ENCODE assay signal across 15 mouse cellular contexts in the genomic region with DNA sequence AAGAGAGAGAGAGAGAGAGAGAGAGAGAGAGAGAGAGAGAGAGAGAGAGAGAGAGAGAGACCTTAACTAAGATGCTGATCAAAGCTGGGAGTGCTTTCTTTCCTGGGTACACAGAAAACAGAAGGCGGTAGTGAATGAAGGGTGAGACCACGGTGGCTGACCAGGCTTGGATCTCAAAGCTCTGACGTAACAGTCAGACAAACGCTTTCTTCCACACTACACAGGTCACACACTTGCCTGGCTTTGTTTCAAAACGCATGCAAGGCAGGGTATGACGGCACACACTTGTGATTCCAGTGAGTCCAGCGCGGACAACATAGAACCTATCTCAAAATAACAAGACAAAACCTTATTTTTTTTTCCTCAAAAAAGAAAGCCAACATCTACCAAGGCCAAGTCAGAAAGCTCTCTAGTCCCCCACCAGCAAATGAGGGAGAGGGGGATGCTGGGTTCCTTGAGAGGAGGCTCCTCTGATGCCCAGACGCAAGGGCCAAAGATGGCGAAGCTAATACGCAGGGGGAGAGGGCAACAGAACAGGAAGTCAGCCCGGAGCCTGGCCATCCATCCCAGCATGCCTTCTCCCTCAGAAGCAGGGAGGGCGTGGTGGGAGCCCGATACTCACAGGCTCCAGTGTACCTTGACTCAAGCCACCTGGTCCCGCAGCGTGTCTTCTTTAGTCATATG.
"Had no signal": no experiment of that assay in that cellular context is flagged by ENCODE, and none has a peak within 500 bp of the region (broad histone marks: within the 10 kb centered on the region; RNA-seq: fewer than 3 reads in every experiment).

No protein-coding gene starts in this region.

- H3K4me3 ChIP-seq: kidney, embryonic 15.5 days; left cerebral cortex, adult 2 months; limb, embryonic 12.5 days; limb, embryonic 15.5 days; midbrain, embryonic 13.5 days had no signal

- H3K27me3 ChIP-seq: kidney, embryonic 15.5 days; limb, embryonic 12.5 days; limb, embryonic 15.5 days; midbrain, embryonic 13.5 days had no signal

- H3K36me3 ChIP-seq: kidney, embryonic 15.5 days; limb, embryonic 12.5 days; limb, embryonic 15.5 days; midbrain, embryonic 13.5 days had no signal

- H3K9ac ChIP-seq: kidney, embryonic 15.5 days; limb, embryonic 12.5 days; limb, embryonic 15.5 days; liver, embryonic 14.5 days; liver, postnatal 0 days; lung, embryonic 14.5 days; midbrain, embryonic 13.5 days had no signal

- H3K4me1 ChIP-seq: kidney, embryonic 15.5 days; limb, embryonic 15.5 days; midbrain, embryonic 13.5 days had no signal

- H3K27ac ChIP-seq: kidney, embryonic 15.5 days; left cerebral cortex, adult 2 months; limb, embryonic 12.5 days; limb, embryonic 15.5 days; liver, embryonic 14.5 days; macrophage; midbrain, embryonic 13.5 days had no signal

- DNase-seq: kidney, adult 8-10 months; kidney, postnatal 10 days; kidney, postnatal 36 days; layer of hippocampus, postnatal 36 days; left cerebral cortex, postnatal 4 days; liver, postnatal 0 days; lung, embryonic 14.5 days; thymus, postnatal 25 days had no signal

- H3K9me3 ChIP-seq: kidney, embryonic 15.5 days; limb, embryonic 12.5 days; limb, embryonic 15.5 days; midbrain, embryonic 13.5 days had no signal
